Mouse (Mus musculus): ENCODE data around the gene C1galt1.

The C1galt1 gene

DNA sequence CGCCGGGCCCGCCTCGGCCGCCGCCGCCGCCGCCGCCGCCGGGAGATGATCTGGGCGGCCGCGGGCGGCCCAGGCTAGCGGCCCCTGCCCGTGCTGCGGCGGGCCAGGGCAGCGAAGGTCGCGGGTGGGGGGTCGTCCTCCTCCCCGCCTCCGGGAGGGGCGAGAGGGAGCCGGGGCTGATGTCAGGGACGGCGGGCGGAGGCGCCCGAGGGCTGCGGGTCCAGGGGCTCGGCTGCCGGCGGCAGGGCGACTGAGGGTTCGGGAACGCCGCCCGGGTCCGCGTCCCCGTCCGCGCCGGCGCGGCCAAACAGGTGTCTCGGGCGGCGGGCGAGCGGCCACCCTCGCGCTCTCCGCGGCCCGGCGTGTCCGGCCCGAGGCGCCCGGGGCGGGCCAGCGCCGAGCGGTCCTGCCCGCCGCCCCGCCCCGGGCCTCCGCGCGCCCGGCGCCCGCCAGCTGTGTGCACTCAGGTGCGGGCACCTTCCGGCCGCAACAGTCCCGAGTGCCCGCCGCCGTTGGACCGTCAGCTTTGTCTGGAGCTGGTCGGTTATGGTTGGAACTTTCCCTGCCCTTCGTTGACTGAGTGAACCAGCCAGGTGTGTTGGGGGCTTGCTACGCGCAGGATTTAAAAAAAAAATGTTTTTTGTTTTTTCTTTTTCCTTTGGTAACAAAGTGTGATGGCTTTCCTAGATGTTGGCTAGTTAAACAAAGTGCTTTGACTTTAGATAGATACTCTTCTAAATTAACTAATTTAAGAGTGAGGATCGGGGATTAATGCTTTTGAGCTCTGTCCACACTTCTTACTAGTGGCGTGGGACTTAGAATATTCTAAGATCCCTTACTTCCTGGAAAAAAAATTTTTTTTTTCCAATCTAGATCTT, at the start of gene C1galt1:
Gene C1galt1, plus strand, starts transcription at position 41 of the 878 bp plus-strand sequence.
- peak; percentile 68 for DNase-seq (ENCODE audit: low read depth)

DNA sequence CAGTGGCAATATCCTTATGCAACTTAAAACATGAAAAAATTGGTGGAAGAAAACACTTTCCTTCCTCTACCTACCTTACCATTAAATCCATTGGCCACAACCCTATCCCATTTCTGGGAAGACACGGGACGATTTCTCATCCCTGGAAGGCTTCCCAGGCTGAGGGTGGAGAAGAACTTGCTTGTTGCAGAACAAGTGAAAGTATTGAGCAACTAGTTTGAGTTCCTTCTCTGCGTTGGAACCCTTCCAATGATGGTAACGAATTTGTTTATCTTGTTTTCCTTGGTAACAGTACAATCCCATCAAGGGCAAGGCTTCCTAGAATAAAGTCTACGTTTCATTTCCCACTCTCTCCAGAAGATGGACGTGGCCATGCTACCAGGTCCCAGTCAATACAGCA, 44.7 kb upstream of the C1galt1 start:
- DNase-seq (ENCODE audit: low read depth): peak; percentile 85

DNA sequence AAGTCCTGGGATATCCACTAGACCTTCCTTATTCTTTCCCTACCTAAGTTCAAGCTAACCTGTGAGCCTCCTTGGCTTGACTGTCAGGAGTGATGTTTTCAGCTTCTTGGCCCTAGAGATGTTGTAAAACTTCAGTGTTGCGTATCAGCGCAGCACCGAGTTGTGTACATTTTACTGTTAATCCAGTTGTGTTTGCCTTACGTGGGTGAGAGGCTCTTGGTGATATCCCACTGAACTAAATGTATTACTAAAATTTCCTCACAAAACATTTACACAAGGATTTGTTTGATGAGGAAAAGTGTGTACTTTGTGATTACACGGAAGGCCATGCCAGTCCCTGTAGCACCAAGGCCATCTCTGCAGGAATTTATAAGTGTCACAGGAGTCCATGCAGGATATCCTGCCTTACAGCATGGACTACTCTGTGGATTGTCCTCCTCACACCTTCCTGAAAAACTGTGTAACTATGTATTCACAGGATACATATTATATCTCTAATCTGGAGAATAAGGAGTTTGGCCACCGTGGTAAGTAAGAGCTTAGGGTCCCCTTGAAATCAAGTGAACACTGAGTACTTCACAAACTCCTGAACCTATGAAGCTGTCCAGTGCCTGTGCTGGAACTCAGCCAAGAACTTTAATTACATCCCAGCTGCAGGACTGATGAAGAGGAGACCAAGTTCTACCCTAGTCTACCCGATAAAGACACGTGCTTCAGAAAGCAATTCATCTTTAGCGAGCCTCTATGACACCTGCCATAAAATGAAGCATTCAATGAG, 40.7 kb upstream of the C1galt1 start:
- DNase-seq (ENCODE audit: low read depth): no peak

DNA sequence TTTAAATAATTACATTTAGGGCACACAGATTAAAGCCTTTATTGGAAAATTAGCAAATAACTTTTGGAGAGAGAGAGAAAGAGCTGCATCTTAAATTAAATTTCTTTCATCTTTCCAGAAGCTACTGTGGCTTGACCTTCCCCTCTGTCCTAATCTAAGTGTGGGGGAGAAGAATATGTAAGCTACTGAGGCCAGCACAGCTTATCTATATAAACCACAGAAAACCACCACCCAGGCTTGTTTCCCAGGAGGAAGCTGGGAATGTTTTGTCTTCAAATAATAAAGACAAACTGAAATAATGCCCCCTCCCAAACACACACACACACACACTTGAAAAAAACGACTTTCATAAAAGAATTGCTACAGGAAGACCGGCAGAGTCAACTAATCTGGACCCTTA, 30.5 kb upstream of the C1galt1 start:
- DNase-seq (ENCODE audit: low read depth): no peak

DNA sequence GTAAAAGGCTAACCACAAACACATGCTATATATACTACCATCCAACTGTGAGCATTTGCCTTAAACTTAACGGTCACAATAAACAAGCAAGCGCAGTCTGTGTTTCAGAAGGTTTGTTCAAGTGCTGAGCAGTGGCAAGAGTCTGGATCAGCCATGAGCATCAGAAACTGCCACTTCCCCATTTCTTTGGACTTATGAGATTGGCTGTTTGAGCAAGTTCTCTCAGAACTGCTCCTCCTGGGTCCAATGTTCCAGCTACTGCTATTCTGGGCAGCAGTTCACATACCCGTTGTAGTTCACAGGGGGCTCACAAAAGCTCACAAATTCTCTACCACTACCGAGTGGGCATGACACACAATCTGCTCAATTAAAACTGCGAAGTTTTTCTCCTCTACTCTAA, 28.4 kb upstream of the C1galt1 start:
- DNase-seq (ENCODE audit: low read depth): no peak

DNA sequence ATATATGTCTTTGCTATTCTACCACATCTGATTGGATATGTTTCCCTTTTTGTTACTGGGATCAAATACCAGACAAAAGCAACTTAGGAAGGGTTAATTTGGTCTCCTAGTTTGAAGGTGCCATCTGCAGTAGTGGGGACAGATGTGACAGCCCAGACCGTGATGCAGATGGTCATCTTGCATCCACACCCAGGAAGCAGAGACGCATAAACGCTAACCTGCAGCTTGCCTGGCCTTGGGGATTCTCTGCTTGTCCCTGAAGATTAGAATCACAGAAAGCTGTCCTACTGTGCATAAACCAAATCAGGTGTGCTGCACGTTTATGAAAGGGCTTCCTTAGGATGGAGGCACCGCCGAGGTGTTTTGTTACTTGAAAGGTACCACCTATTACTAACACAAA, 22.0 kb upstream of the C1galt1 start:
- DNase-seq (ENCODE audit: low read depth): no peak

DNA sequence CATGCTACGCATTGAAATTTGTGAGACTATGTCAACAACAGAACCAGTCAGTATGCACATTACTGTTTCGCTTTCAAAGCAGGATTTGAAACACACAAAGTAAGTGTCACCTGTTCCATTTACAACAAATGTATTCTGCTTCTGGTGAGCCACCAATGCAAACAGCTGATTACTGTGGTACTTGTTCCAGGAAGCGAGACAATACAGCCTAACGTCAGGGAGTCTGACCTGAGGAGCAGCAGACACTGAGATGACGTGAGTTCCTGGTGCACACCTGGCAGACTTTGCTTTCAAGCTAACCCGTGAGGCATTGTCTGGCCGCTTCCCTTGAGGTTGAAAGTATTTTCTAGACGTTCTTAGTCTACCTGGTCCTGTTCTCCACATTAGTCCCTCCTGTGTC, 13.8 kb upstream of the C1galt1 start:
- DNase-seq (ENCODE audit: low read depth): no peak

DNA sequence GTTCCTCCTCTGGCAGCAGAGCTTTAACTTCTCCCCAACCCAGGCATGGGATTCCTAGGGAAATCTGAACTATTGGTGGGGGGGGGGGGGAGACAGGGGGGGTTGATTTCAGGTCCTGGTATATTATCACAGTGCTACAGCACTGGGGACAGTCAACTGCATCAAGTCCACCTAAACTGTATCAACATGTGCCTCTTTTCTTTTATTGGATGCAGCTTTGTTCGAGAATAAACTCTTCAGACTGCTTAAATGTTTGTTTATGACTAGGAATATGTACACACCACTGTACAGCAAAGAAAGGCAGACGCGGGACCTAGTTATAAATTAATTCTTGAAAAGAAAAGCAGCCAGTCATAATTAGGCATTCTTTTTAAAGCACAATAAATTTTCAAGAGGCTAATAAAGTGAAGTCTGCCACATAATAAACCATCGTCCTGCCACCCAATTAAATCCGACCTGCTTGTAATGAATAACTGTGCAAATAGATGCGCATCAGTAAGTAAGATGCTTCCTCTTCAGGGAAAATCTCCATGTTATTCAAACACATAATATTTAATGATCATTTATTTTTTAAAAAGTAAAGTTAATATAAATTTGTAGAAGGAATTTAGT, 12.0 kb upstream of the C1galt1 start:
- no peak for DNase-seq (ENCODE audit: low read depth)

DNA sequence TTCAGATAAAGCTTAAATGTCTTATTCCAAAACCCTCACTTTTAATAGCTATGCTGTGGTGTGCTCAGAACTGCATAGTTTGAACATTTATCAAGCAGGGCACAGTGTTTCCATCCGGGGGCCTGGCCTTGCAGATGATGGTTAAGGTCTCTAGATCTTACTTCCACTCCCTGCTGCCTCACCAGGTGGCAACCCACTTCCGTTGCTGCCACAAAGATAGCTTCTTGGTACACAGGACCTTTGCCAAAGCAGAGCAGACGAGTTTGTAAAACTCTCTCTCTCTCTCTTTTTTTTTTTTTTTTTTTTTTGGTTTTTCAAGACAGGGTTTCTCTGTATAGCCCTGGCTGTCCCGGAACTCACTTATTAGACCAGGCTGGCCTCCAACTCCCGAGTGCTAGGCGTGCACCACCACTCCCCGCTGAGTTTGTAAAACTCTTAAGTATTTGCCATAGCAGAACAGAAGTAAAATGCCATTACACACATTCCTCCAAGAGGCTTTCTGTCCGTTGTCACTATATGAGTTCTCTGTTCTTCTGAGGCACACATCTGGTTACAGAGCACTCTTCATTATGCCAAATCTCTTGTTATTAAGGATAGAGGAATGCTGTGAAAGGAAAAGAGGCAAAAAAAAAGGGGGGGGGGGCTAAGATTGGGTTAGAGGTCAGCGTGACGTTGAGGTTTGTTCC, 773 bp upstream of the C1galt1 start:
- DNase-seq (ENCODE audit: low read depth): no peak

DNA sequence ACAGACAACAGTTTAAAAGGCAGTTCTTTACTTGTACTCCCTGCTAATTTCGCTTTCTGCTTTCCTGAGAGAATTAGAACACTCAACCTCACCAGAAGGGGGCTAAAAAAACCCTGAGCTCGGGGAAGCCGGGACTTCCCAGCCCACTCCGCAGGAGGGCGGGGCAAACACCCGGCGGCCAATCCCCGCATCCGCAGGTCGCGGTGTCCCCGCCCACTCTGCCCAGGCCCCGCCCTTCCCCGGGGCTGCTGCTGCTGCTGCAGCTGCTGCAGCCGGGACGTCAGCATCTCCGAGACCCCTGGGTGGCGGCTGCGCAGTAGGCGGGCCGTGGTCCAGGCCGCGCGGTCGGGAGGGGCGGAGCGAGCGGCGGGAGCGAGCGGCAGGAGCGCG, 235 bp upstream of the C1galt1 start:
- DNase-seq (ENCODE audit: low read depth): peak; percentile 99

DNA sequence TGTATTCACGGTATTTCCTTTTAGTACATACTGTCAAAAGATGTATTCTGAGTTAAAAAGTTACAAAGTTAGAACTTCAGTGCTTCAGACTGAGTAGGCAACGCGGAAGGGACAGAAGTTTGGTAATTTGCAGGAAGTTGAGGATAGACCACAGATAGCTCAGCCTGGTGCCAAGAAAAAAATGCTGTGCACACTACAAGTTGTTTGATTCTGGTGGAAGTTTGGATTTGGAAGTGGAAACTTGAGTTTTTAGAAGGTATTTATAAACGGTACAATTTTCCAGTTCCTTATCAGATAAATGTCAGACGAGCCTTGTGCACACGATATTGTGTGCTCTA, 1.0 kb downstream of the C1galt1 start:
- peak; percentile 27 for DNase-seq (ENCODE audit: low read depth)

DNA sequence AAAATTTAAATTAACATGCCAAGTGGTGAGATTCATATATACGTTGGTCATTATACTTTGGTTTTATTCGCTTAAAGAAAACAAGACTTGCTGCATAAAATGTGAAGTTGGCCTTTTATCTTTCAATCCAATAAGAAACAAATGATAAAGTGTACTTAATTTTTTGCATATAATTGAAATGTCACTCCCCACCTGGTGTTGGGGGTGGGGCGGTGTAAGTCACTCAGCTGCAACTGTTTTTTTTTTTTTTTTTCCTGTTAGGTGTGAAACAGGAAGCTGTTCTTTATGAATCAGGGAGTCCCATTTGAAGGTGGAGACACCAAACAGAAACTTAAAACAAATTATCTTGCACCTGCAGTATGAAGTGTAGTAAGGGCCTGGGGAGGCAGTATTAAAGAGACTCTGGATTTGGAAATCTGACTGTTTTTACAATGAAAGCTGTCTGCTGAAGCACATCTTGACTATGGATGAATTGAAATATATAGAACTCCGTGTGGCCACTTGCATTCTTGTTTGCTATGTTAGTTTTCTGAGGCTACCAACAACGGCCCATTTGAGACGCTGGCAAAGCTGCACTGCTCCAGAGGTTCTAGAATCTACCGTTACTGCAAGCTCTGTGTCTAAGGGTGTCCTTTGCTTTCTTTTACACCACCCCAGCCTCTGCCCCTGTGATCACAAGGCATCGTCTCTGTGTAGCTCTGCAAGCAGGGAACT, 2.2 kb downstream of the C1galt1 start:
- DNase-seq (ENCODE audit: low read depth): no peak

DNA sequence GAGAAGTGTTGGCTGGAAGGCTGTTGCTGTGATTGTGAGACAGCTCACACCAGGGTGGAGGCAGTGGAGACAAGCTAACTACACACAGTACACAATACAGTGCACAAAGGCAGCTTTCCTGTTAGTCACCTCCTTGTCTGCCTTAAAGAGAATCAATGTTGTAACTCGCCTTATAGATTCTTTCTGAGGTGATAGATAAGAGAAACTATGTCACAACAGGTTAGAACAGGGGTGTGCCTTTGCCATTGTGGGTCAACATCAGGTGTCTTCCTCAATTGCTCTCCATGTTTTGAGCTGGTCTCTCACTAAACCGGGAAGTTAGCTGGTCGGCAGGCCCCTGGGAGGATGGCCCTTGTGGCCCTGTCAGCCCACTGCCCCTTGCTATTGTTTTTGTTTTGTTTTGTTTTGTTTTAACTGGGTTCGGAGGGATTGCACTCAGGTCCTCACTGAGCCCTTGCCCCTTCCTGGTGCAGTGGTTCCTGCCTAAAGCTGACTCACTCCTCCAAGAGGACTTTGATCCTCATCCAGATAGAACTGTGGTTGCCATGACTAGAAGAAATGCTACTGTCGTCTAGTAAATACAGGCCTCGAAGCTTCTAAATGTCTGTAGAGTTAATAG, 3.4 kb downstream of the C1galt1 start:
- peak; percentile 62 for DNase-seq (ENCODE audit: low read depth)

DNA sequence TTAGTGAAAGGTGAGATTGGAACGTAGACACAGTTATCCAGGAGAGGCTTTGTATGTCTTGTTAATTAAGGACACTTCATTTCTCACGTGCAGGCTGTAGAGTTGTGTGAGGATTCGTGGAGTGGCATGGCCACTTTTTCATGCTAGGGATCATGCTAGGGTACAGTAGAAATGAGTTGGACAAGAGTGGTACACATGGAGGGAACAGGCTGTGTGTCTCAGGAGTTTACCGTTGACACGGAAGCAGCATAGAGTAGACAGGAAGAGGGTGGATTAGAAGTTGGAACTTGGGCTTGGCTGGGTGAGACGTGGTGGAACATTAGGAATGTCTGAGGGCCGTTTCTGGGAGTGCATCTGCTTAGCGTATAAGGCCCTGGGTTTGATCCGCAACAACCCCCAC, 4.1 kb downstream of the C1galt1 start:
- no peak for DNase-seq (ENCODE audit: low read depth)

DNA sequence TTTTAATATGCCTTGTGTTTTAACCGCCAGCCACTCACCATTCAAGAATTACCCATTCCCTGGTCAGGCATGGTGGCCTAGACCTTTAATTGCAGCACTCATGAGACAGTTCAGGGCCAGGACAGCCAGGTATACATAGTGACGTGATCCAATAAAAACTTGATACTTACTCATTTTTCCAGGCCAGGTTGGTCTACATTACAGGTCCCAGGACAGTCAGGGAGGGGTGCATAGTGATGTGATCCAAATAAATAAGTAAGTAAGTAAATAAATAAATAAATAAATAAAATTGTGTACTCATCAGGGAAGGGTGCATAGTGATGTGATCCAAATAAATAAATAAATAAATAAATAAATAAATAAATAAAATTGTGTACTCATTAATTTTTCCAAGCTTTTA, 6.4 kb downstream of the C1galt1 start:
- DNase-seq (ENCODE audit: low read depth): no peak

DNA sequence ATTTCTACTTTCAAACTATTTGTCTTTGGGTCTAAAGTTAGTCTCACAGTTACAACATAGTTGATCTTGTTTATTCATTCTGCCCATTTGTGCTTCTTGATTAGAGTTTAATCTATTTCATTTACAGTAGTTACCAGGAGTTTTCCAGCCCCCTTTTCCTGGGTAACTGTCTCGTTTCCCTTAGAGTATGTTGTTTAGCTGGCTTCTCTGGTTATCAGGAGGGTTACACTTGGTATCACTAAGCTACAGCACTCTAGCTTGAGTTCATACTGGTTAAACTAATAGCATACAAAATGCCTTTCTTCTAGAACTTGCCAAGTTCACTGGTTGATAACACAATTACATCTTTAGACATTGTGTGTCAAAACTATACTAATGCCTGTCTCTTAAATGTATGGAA, 8.3 kb downstream of the C1galt1 start:
- DNase-seq (ENCODE audit: low read depth): no peak

DNA sequence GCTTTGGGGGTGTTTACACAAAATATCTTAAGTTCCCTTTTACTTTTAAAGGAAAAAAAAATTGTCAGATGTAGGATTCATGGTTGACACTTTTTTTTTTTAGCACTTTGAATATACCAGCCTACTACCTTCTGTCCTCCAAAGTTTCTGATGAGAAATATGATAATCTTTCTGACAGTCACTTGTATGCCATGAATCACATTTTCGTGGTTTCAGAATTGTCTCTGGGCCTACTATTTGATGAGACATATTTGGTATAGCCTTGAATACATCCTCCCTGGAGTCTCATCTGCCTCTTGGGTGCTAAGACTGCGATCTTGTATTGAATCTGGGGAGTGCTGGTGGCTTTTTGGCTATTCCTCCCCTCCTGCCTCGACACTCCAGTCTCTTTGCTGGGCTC, 8.8 kb downstream of the C1galt1 start:
- DNase-seq (ENCODE audit: low read depth): no peak

DNA sequence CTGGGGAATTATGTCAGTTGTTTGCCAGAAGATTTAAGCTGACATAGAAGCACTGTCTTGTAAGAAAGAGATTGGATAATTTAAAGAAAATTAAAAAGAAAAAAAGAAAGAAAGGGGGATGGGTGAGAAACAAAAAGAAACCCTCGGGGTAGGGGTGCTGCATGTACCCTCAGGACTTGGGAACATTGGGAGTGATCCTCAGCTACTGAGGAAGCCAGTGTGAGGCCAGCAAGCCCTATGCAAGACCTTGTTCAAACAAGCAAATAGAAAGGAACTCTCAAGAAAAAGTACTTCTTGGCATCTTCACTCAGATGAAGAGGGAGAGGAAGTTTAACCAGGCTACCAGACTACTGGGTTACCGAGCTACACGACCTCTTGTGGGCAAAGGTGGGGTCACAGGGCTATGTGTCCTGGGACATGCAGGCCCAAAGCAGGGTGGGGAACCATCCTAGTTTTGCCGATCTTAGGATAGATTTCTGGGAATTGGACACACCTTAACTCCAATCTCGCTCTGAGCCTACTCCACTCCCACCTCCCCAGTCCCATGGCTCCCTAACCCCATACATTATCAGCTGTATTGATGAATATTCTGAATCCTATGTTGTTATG, 12.1 kb downstream of the C1galt1 start:
- DNase-seq (ENCODE audit: low read depth): no peak

DNA sequence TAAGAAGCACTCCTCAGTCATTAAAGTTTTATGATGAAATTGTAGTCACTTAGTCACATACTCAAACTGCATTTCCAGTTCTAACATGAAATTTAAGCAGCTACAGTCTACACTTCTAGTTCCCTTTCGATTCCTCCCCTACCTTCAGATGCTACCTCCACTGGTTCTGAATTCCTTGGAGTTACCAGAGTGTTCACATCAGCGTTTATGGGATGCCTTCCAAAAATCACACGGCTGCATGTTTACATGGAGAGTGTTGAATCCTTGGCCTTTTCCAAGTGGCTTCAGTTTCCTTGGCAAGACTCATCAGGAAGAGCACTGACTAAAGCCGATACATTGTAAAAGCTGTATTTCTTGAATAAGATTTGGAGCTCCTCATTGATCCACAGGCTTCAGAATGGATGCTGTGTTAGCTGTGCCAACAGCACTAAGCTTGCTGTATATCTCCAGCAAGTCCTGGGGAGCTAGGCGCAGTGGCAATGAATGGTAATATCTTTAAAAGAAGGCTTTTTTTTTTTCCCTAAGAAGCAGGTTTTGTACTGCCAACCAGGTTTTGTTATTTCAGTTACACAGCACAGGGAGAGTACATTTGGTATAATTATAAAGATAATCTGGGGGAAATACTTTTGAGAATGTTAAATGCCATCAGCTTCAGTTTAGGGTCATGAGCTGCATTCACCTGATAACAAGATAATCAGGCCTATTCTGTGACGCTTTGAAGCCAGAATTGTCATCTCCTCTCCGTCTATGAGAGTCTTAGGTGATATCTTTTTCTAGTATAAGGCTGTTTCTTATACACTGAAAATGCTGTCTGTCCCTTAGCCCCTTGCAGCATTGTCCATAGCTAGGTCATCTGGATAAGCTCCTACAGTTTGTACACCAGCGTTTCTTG, 13.0 kb downstream of the C1galt1 start:
- DNase-seq (ENCODE audit: low read depth): peak; percentile 47

DNA sequence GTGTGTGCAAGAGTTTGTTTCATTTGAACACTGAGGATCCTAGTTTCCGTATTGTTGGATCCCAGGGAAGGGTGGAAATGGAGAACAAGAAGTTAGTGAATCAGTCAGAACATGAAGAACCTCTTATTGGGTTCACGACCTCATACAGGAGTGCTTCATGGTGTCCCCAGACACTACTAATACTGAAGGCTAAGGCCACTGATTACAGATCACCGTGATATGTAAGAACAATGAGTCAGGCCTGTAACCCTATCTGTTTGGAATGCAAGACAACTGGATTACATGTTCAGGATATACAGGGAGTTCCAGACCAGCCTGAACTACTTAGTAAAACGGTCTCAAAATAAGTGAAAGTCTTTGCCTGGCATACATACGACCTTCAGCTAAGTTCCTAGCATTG, 13.9 kb downstream of the C1galt1 start:
- peak; percentile 37 for DNase-seq (ENCODE audit: low read depth)

Data from NIH3T3 (cell line).